Mouse (Mus musculus): ENCODE data around the gene Egfl7. TPM values are rescaled to one million over a fixed set of nuclear protein-coding genes. Genes with fewer than 3 reads are reported as not detected.
A peak's percentile ranks its signal among the peaks of the same experiment; 100 is the strongest.

Gene Egfl7
- total and polyA plus RNA-seq, 3 experiments, result 71.2 to 355 (median 146) TPM

DNA sequence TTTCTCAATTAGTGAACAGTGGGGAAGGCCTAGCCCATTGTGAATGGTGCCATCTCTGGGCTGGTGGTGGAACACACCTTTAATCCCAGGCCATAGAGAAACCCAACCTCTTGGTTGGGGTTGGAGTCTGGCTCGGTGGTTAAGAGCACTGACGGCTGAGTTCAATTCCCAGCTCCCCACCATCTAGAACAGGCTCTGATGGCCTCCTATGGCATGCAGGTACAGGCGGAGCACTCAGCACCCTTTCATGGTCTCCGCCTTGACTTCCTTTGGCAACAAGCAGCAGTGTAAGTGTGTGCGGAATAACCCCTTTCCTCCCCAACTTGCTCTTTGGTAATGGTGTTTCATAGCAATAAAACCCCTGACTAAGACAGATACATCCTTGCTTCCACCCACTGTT is 58.8 kb downstream of the Egfl7 start:
- no peak for DNase-seq

DNA sequence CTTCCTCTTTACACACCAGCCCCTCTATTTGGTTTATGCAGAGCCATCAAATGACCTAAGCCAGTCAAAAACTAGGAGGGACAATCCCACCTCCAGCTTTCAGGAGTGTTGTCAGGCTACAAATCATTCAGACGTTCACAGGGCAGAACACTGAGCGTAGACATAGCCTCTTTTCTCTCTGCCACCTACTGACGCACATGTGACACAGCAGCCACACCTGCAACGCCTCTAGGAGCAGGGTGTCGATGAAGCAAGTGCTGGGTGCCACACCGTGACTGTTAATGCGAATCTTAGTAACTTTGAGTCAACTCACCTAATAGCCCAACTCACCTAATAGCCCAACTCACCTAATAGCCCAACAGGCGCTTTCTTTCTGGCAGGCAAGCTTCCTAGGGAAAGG is 59.3 kb downstream of the Egfl7 start:
- DNase-seq, result peak; percentile 51

DNA sequence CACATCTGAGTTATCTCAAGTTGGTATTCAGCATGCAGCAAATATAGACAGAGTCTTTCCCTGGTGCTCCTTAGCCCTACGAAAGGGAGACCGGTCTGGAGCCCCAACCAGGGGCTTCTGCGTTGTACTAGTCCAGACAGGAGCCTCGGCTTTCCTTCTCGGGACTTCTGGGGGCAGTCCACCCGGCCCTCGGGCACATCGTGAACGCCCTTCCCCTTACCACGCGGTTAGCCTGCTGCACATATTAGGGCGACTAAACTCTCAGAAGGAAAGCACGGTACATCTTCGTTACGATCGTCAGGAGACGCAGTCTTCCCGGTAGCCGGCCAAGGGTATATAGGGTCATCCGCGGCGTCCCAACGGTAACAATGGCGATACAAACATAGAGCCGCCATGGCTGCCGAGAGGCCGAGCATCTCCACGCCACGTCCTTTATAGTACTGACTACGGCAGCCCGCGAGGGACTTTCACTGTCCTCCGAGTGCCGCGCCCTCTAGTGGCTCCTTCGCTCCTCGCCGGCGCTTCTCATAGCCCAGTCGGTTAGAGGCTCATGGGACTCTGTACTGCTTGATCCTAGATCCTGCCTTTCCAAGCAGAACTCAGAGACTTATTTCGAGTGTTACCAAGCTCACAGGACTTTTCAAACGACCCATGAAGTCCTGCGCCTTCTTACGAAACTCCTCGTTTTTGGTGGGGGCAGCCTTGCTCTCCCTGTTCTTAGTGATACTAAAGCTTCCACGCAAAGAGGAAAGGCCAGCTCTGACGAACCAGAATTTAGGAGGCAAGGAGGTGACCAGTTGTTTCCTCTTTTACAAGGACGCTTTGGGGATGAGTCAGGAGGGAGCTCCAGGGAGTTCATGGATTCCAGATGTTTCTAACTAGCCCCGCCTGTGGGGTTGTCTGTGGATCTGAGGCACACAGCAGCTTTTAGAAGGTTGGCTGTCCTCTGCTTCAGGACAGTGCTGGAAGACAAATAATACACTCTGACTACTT is 60.3 kb downstream of the Egfl7 start:
- peak; percentile 96 for DNase-seq

GRCm38 (mm10) chr2:26641006-26641647 is 61.3 kb downstream of the Egfl7 start:
- peak; percentile 31 for DNase-seq

Small RNA genes within 50 kb of the gene (microRNA-seq; reads per million reads assigned to microRNA genes)
- gene Mir126a (2.1 to 2.6 reads per million in 2 experiments), gene Mir126b (0 reads per million in 2 experiments)

Other genes with a start within 250 kb of the Egfl7 start
- 10 to 100 TPM; 20.6 to 25.6 TPM for gene Dnlz, start 227.9 kb upstream of the Egfl7 start, total RNA-seq (2021)
- 30.6 and 31.1 TPM in 2 replicates for gene Dnlz, start 227.9 kb upstream of the Egfl7 start, polyA plus RNA-seq (2012; rRNA removed)
- 1 to 10 TPM; 1.3 to 1.7 TPM for gene Card9, start 219.1 kb upstream of the Egfl7 start, total RNA-seq (2021)
- gene Card9, start 219.1 kb upstream of the Egfl7 start, polyA plus RNA-seq (2012; rRNA removed), result 4.9 and 5.0 TPM in 2 replicates
- 10 to 100 TPM; 19.1 to 23.3 TPM for gene Snapc4, start 199.4 kb upstream of the Egfl7 start, total RNA-seq (2021)
- gene Snapc4, start 199.4 kb upstream of the Egfl7 start, polyA plus RNA-seq (2012; rRNA removed), result 42.8 and 55.3 TPM in 2 replicates
- 100 to 1,000 TPM in 1 of 2 experiments, 10 to 100 TPM in 1; 95.6 to 121 TPM for gene Entr1, start 190.7 kb upstream of the Egfl7 start, total RNA-seq (2021)
- gene Entr1, start 190.7 kb upstream of the Egfl7 start, polyA plus RNA-seq (2012; rRNA removed), result 93.3 TPM in 2 replicates
- gene Pmpca, start 190.7 kb upstream of the Egfl7 start, total RNA-seq (2021), result 100 to 1,000 TPM; 144 to 148 TPM
- 50.1 and 79.3 TPM in 2 replicates for gene Pmpca, start 190.7 kb upstream of the Egfl7 start, polyA plus RNA-seq (2012; rRNA removed)
- gene Inpp5e, start 170.8 kb upstream of the Egfl7 start, total RNA-seq (2021), result 10 to 100 TPM; 17.2 to 18.0 TPM
- gene Inpp5e, start 170.8 kb upstream of the Egfl7 start, polyA plus RNA-seq (2012; rRNA removed), result 35.2 and 36.2 TPM in 2 replicates
- gene Sec16a, start 134.8 kb upstream of the Egfl7 start, total RNA-seq (2021), result 10 to 100 TPM; 46.4 to 70.8 TPM
- gene Sec16a, start 134.8 kb upstream of the Egfl7 start, polyA plus RNA-seq (2012; rRNA removed), result 70.1 and 84.9 TPM in 2 replicates
- 10 to 100 TPM; 17.6 to 21.1 TPM for gene Notch1, start 63.4 kb upstream of the Egfl7 start, total RNA-seq (2021)
- 37.1 and 49.2 TPM in 2 replicates for gene Notch1, start 63.4 kb upstream of the Egfl7 start, polyA plus RNA-seq (2012; rRNA removed)
- not detected for gene Gm20532, start 6.6 kb downstream of the Egfl7 start, total RNA-seq (2021)
- gene Gm20532, start 6.6 kb downstream of the Egfl7 start, polyA plus RNA-seq (2012; rRNA removed), result not detected in 2 replicates
- gene Agpat2, start 24.4 kb downstream of the Egfl7 start, total RNA-seq (2021), result 100 to 1,000 TPM; 469 to 591 TPM
- 584 and 714 TPM in 2 replicates for gene Agpat2, start 24.4 kb downstream of the Egfl7 start, polyA plus RNA-seq (2012; rRNA removed)
- 10 to 100 TPM in 1 of 2 experiments, 1 to 10 TPM in 1; 6.9 to 15.7 TPM for gene Fam69b, start 48.4 kb downstream of the Egfl7 start, total RNA-seq (2021)
- gene Fam69b, start 48.4 kb downstream of the Egfl7 start, polyA plus RNA-seq (2012; rRNA removed), result 21.8 and 33.4 TPM in 2 replicates
- gene Lcn4, start 91.3 kb downstream of the Egfl7 start, total RNA-seq (2021), result not detected
- gene Lcn4, start 91.3 kb downstream of the Egfl7 start, polyA plus RNA-seq (2012; rRNA removed), result not detected in 2 replicates